Mouse (Mus musculus) megakaryocyte-erythroid progenitor cell, adult 5-6 weeks (primary cell): ENCODE results near the gene Aes. TPM values are rescaled to one million over a fixed set of nuclear protein-coding genes. Genes with fewer than 3 reads are reported as not detected.

ENCODE experiments used
- ATAC-seq: replicated peaks from 2 replicates; pipeline ENCODE4 v1.8.0; 2016; ENCODE audit warnings: mild to moderate bottlenecking, inconsistent platforms; ENCODE audit not compliant: severe bottlenecking, poor library complexity, low FRiP score, low TSS enrichment
- total RNA-seq, 2 experiments: library from RNA; stranded (forward) in 1 of 2; stranded (reverse) in 1 of 2; fragments of 200-1000, 215-1000 nt in 1 of 2; fragments of >200 nt in 1 of 2; fragmentation: Nextera tagmentation in 1 of 2; gene quantifications; 2 replicates each; pipeline ENCODE4 v1.2.3; 2014 to 2017

Aes gene
- total RNA-seq, 2 experiments from 2014 or later, result 206 to 209 TPM

GRCm38 (mm10) chr10:81591846-81592245 lies 32.6 kb downstream of the Aes start:
- no peak for ATAC-seq

GRCm38 (mm10) chr10:81592631-81593030 lies 33.3 kb downstream of the Aes start:
- ATAC-seq, result no peak

GRCm38 (mm10) chr10:81593223-81593622 lies 33.9 kb downstream of the Aes start:
- ATAC-seq, result no peak

- ATAC-seq, result no peak
These were observed 34.6 kb downstream of the Aes start for GRCm38 (mm10) chr10:81593935-81594334.

GRCm38 (mm10) chr10:81595599-81595998 lies 36.3 kb downstream of the Aes start:
- no peak for ATAC-seq

- ATAC-seq, result no peak
These were observed 37.3 kb downstream of the Aes start for GRCm38 (mm10) chr10:81596611-81597010.

GRCm38 (mm10) chr10:81597137-81597950 lies 38.1 kb downstream of the Aes start:
- ATAC-seq, result no peak

GRCm38 (mm10) chr10:81598342-81598741 lies 39.1 kb downstream of the Aes start:
- no peak for ATAC-seq

- no peak for ATAC-seq
These were observed 39.6 kb downstream of the Aes start for GRCm38 (mm10) chr10:81598871-81599270.

- no peak for ATAC-seq
These were observed 40.3 kb downstream of the Aes start for GRCm38 (mm10) chr10:81599630-81600029.

- no peak for ATAC-seq
These were observed 40.8 kb downstream of the Aes start for GRCm38 (mm10) chr10:81600096-81600495.

GRCm38 (mm10) chr10:81600738-81601203 lies 41.5 kb downstream of the Aes start, which contains the start of gene Tle6:
Gene Tle6 (minus strand): TSS chr10:81601073.
- ATAC-seq, result peak; percentile 84

GRCm38 (mm10) chr10:81601396-81601905 lies 42.2 kb downstream of the Aes start:
- ATAC-seq, result no peak

GRCm38 (mm10) chr10:81602741-81603151 lies 43.5 kb downstream of the Aes start:
- peak; percentile 25 for ATAC-seq

- ATAC-seq, result no peak
These were observed 45.0 kb downstream of the Aes start for GRCm38 (mm10) chr10:81604019-81604967.

GRCm38 (mm10) chr10:81604968-81605665 lies 45.8 kb downstream of the Aes start:
- ATAC-seq, result peak; percentile 38

- ATAC-seq, result no peak
These were observed 46.3 kb downstream of the Aes start for GRCm38 (mm10) chr10:81605666-81605973.

- ATAC-seq, result peak; percentile 87
These were observed 46.9 kb downstream of the Aes start, which contains the start of gene BC025920 for GRCm38 (mm10) chr10:81605974-81606751. Gene BC025920 (plus strand): TSS chr10:81606270.

- ATAC-seq, result no peak
These were observed 49.0 kb downstream of the Aes start for GRCm38 (mm10) chr10:81608308-81608707.
